Mouse (Mus musculus): ENCODE results near the gene Rreb1. TPM values are rescaled to one million over a fixed set of nuclear protein-coding genes. Genes with fewer than 3 reads are reported as not detected.

The Rreb1 gene
- polyA plus RNA-seq, 1 experiment from 2014 or later, result 2.6 TPM

DNA sequence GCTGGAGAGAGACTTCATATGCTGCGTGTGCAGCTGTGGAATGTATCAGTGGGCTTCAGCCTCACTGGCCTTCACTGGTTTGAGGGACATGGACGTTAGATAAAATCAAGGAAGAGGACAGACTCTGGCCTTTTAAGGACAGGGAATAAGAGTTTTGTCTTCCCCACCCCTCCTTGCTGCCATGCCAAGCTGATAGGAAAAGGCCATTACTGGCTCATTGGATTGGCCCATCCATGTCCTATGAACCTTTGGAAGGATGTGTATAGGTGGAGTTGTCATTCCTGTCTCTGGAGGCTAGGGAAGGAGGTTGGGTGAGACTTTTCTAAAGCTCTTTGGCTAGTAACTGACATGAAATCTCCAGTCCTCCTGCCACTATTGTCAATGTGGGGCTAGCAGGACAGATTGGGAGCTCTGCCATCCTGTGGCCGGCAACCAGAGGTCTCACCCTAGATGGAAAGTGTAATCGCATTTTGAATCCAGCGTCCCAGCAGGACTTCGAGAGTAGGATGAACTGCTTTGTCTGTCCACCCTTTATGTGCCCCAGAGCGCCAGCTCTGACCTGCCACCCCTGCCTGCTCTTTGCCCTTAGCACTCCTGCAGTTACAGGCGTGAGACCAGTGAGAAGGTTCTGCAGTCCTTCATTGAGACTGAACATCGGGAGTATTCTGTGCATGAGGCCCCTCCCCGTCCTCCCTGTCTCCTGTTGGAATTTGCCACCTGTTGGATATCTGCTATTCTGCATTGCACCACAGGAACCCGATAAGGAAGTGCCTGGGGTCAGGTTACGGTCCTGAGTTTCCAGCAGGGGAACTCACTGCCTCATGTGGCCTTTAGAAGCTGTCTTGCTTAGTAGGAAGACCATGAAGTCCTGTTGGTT lies 134.6 kb downstream of the Rreb1 start:
- Histone ChIP-seq H3K4me3 (ENCODE audit: low read depth, low read length) (no peak overlapping the region), H3K9me3 (replicated peaks; ENCODE audit: control insufficient read depth, low read length, poor library complexity, severe bottlenecking) (no peaks in the 10 kb centered on the region), H3K36me3 (ENCODE audit: control insufficient read depth, insufficient read depth, low read length) (no peaks in the 10 kb centered on the region), H3K4me1 (ENCODE audit: control insufficient read depth, insufficient read depth, low read length) (no peaks in the 10 kb centered on the region), H3K4me2 (ENCODE audit: low read length) (no peak overlapping the region), H3K27ac (ENCODE audit: low read length) (no peak overlapping the region), H3K27me3 (ENCODE audit: control insufficient read depth, insufficient read depth, low read depth, low read length) (no peaks in the 10 kb centered on the region), H3K9ac (ENCODE audit: low read depth, low read length) (no peak overlapping the region)
- WGBS, result 58% methylated on average over 12 of the region's 12 CpGs
- ATAC-seq, result no peak

DNA sequence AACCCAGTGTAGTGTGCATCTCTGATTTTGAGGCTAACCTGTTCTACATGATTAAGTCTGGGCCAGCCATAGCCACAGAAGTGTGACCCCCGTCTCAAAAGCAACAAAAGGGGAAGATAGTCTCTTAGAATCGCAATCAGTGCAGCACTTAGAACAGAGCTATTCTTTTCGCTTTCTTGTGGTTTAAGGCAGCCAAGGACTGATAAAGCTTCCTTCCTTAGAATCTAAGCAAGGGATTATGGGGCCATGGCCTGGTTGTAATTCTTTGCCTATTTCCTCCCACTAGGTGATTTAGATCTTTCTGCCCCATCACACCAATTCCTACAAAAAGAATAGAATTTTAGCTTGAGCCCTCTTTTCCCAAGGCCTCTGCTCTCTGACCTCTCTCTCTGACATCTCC lies 135.8 kb downstream of the Rreb1 start:
- no peaks in the 10 kb centered on the region for H3K4me1 ChIP-seq (ENCODE audit: control insufficient read depth, insufficient read depth, low read length)
- no peaks in the 10 kb centered on the region for H3K9me3 ChIP-seq (replicated peaks; ENCODE audit: control insufficient read depth, low read length, poor library complexity, severe bottlenecking)
- 40% methylated on average over 3 of the region's 3 CpGs for WGBS
- H3K27me3 ChIP-seq (ENCODE audit: control insufficient read depth, insufficient read depth, low read depth, low read length), result no peaks in the 10 kb centered on the region
- ATAC-seq, result no peak
- H3K4me3 ChIP-seq (ENCODE audit: low read depth, low read length), result no peak overlapping the region
- H3K9ac ChIP-seq (ENCODE audit: low read depth, low read length), result no peak overlapping the region
- H3K4me2 ChIP-seq (ENCODE audit: low read length), result no peak overlapping the region
- H3K36me3 ChIP-seq (ENCODE audit: control insufficient read depth, insufficient read depth, low read length), result no peaks in the 10 kb centered on the region
- no peak overlapping the region for H3K27ac ChIP-seq (ENCODE audit: low read length)

DNA sequence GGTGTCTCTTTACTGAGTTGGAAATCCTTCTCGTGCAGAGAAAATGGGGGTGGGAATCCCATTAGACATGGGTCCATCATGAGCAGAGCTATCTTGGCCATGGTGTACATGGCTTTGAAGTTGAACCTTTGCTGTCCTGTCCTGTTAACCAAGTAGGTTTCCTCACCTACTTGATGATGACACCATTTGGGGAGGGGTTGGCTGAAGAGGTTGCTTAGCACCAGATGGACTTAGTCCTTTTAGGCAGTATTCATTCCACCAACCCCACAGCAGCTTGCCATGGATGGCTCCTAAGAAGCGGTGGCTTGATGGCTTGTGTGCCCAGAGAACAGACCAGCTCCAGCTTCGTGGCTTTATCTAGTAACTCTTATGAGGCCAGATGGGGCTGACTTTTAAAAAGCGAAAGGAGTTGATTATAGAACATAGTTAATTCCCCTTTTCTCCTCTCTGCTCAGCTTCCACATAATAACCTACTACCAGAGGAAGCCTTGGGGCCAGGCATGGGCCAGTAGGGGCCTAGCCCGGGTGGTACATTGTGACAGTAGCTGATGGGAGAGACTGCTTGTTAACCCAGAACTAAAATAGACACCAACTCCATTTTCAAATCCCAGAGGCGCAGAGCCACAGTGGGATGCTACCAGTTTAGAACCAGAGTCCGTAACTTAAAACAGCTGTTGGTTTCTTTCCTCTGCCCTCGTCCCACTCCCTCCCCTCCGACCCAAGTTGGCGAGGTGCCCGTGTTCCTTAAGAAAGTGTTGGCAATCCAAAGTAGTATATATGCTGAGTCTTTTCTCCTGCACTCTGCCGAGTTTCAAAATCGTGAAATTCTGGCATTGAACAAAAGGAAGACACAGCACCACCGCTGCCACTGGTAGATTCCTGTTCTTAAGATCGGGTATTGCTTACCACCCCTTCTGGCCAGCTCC lies 140.4 kb downstream of the Rreb1 start:
- Histone ChIP-seq H3K4me3 (ENCODE audit: low read depth, low read length) (no peak overlapping the region), H3K9ac (ENCODE audit: low read depth, low read length) (no peak overlapping the region), H3K4me2 (ENCODE audit: low read length) (no peak overlapping the region), H3K4me1 (ENCODE audit: control insufficient read depth, insufficient read depth, low read length) (no peaks in the 10 kb centered on the region), H3K36me3 (ENCODE audit: control insufficient read depth, insufficient read depth, low read length) (no peaks in the 10 kb centered on the region), H3K27me3 (ENCODE audit: control insufficient read depth, insufficient read depth, low read depth, low read length) (no peaks in the 10 kb centered on the region), H3K27ac (ENCODE audit: low read length) (no peak overlapping the region), H3K9me3 (replicated peaks; ENCODE audit: control insufficient read depth, low read length, poor library complexity, severe bottlenecking) (no peaks in the 10 kb centered on the region)
- no peak for ATAC-seq
- 92% methylated on average over 15 of the region's 15 CpGs for WGBS

DNA sequence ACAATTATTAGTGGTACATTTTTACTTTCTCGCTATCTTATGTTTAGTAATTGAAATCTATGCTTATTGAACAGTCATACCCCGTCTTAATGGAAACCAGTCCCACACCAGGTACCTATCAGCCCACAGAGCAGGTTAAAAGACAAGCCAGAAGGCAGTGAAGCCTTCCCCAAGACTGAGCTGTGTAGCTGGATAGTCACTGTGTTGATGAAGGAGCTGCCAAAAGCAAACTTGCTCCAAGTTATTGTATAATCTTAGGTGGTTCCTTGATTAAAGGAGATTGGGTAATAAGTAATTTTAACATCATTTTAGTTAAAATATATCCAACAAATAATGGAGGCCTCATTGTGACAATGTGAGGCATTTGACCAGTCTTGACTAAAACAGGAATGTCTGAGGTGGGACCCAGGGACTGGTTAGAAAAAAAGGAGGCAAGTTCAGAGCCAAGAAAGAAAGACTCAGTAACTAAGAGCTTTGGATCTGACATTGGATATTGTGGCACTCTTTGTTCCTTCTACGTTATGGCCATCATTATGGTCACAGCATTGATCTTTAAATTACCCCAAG lies 141.6 kb downstream of the Rreb1 start:
- Histone ChIP-seq H3K9ac (ENCODE audit: low read depth, low read length) (no peak overlapping the region), H3K4me1 (ENCODE audit: control insufficient read depth, insufficient read depth, low read length) (no peaks in the 10 kb centered on the region), H3K27ac (ENCODE audit: low read length) (no peak overlapping the region), H3K27me3 (ENCODE audit: control insufficient read depth, insufficient read depth, low read depth, low read length) (no peaks in the 10 kb centered on the region), H3K36me3 (ENCODE audit: control insufficient read depth, insufficient read depth, low read length) (no peaks in the 10 kb centered on the region), H3K9me3 (replicated peaks; ENCODE audit: control insufficient read depth, low read length, poor library complexity, severe bottlenecking) (no peaks in the 10 kb centered on the region), H3K4me3 (ENCODE audit: low read depth, low read length) (no peak overlapping the region), H3K4me2 (ENCODE audit: low read length) (no peak overlapping the region)
- WGBS, result 88% methylated on average over 3 of the region's 3 CpGs
- no peak for ATAC-seq

DNA sequence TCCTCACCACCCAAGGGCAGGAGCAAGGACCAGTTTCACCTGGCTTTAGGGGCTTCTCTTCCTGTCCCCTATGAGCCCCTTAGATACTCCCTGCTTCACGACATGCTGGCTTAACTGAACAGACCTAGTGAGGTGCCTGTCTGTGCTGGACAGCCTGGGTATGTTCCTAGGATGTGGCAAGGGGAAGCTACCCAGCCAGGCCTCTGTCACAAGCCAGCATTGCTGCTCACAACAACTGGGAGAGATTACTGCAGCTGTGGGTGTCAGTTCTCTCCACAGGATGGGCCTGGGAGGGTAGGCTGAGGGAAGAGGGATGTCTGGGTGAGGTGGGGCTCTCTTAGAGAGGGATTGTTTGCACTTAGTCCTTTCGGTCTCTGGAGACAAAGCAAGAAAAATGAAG lies 142.5 kb downstream of the Rreb1 start:
- no peak overlapping the region for H3K4me2 ChIP-seq (ENCODE audit: low read length)
- H3K36me3 ChIP-seq (ENCODE audit: control insufficient read depth, insufficient read depth, low read length), result no peaks in the 10 kb centered on the region
- no peaks in the 10 kb centered on the region for H3K9me3 ChIP-seq (replicated peaks; ENCODE audit: control insufficient read depth, low read length, poor library complexity, severe bottlenecking)
- no peaks in the 10 kb centered on the region for H3K27me3 ChIP-seq (ENCODE audit: control insufficient read depth, insufficient read depth, low read depth, low read length)
- 16% methylated on average over 2 of the region's 2 CpGs for WGBS
- H3K4me3 ChIP-seq (ENCODE audit: low read depth, low read length), result no peak overlapping the region
- H3K27ac ChIP-seq (ENCODE audit: low read length), result no peak overlapping the region
- no peak for ATAC-seq
- H3K9ac ChIP-seq (ENCODE audit: low read depth, low read length), result no peak overlapping the region
- H3K4me1 ChIP-seq (ENCODE audit: control insufficient read depth, insufficient read depth, low read length), result no peaks in the 10 kb centered on the region

DNA sequence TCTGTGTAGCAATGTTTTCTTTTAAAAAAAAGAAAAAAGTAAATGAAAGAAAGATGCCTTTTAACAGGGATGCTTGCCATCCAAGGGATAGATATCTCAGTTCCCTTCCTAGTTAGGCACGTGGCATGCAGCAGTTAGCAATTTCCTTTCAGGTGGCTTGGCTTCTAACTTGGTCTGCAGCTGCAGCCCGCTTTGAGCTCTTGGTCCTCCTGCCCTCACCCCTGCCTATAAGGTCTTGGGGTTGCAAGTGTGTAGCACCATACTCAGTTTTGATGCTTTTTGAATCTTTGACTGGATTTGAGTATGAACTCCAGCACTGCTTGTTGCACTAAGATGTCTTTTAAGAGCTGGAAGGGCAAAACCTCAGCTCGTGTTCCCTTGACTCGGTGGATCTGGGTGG lies 144.9 kb downstream of the Rreb1 start:
- H3K27ac ChIP-seq (ENCODE audit: low read length), result no peak overlapping the region
- WGBS, result 92% methylated on average over 4 of the region's 4 CpGs
- H3K27me3 ChIP-seq (ENCODE audit: control insufficient read depth, insufficient read depth, low read depth, low read length), result no peaks in the 10 kb centered on the region
- no peak overlapping the region for H3K4me3 ChIP-seq (ENCODE audit: low read depth, low read length)
- no peak overlapping the region for H3K4me2 ChIP-seq (ENCODE audit: low read length)
- ATAC-seq, result no peak
- H3K4me1 ChIP-seq (ENCODE audit: control insufficient read depth, insufficient read depth, low read length), result no peaks in the 10 kb centered on the region
- H3K36me3 ChIP-seq (ENCODE audit: control insufficient read depth, insufficient read depth, low read length), result no peaks in the 10 kb centered on the region
- H3K9me3 ChIP-seq (replicated peaks; ENCODE audit: control insufficient read depth, low read length, poor library complexity, severe bottlenecking), result no peaks in the 10 kb centered on the region
- no peak overlapping the region for H3K9ac ChIP-seq (ENCODE audit: low read depth, low read length)

DNA sequence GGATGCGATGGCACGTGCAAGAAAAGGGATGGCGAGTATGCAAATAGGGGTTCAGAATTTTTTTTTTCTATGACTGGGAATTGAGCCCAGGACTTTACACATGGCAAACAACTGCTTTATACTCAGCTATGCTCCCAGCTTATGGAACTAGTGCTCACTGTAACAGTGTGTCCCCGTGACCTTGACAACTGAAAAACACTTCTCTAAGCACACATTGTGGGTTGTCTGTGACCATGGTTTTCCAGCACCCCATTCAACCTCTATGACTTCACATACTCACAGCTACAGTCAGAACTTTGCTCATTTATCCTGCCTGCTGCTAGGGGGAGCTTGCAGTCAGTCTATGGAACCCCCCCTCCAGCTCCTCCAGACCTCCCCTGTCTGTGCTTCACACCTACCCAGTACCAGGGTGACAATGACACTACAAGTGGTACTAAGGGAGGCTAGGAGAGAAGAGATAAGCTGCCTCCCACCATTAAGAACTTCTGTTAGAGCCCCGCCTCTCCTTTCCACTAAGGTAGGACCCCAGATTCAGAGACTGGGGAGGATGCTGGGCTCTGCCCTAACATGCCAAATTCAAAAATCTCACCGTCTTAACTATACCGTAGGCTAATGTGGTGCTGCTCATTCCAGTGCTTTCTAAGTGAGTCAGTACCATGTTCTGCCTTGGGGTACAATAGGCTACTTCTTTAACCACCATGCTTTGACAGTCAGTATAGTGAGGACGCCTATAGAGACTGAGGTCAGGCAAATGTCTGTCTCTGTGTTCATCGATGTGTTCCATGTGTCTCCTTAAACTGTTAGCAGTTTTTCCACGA lies 145.7 kb downstream of the Rreb1 start:
- H3K36me3 ChIP-seq (ENCODE audit: control insufficient read depth, insufficient read depth, low read length), result no peaks in the 10 kb centered on the region
- no peak overlapping the region for H3K27ac ChIP-seq (ENCODE audit: low read length)
- H3K4me2 ChIP-seq (ENCODE audit: low read length), result no peak overlapping the region
- no peak overlapping the region for H3K4me3 ChIP-seq (ENCODE audit: low read depth, low read length)
- WGBS, result 90% methylated on average over 10 of the region's 10 CpGs
- no peak for ATAC-seq
- no peak overlapping the region for H3K9ac ChIP-seq (ENCODE audit: low read depth, low read length)
- no peaks in the 10 kb centered on the region for H3K4me1 ChIP-seq (ENCODE audit: control insufficient read depth, insufficient read depth, low read length)
- H3K27me3 ChIP-seq (ENCODE audit: control insufficient read depth, insufficient read depth, low read depth, low read length), result no peaks in the 10 kb centered on the region
- no peaks in the 10 kb centered on the region for H3K9me3 ChIP-seq (replicated peaks; ENCODE audit: control insufficient read depth, low read length, poor library complexity, severe bottlenecking)

DNA sequence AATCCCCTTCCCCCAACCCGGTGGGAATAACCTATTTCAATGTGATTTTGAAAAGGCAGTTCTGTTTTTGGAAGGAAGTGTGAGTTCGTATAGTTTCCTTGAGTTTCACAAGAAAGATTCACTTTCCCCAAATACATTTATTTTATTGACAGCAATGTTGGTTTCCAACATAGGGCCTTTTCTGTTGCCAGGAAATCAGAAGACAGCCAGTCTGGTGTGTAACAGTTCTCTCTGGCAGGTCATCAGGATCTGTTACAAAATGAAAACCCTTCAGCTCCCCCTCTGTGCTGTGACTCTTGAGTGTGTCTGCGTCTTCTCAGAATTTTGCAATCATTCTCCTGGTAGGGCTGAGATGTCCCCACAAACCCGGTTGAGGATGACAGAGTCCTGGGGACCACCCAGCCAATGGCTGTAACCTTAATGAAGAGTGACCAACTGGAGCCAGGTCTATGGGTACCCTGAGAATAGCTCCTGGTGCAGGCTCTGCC lies 146.3 kb downstream of the Rreb1 start:
- WGBS, result 86% methylated on average over 4 of the region's 4 CpGs
- no peak for ATAC-seq
- Histone ChIP-seq H3K9ac (ENCODE audit: low read depth, low read length) (no peak overlapping the region), H3K27me3 (ENCODE audit: control insufficient read depth, insufficient read depth, low read depth, low read length) (no peaks in the 10 kb centered on the region), H3K36me3 (ENCODE audit: control insufficient read depth, insufficient read depth, low read length) (no peaks in the 10 kb centered on the region), H3K4me1 (ENCODE audit: control insufficient read depth, insufficient read depth, low read length) (no peaks in the 10 kb centered on the region), H3K4me3 (ENCODE audit: low read depth, low read length) (no peak overlapping the region), H3K27ac (ENCODE audit: low read length) (no peak overlapping the region), H3K4me2 (ENCODE audit: low read length) (no peak overlapping the region), H3K9me3 (replicated peaks; ENCODE audit: control insufficient read depth, low read length, poor library complexity, severe bottlenecking) (no peaks in the 10 kb centered on the region)
